Mouse (Mus musculus) heart, embryonic 11.5 days (tissue): ENCODE data around the gene Ogfod1. TPM values are rescaled to one million over a fixed set of nuclear protein-coding genes. Genes with fewer than 3 reads are reported as not detected.

Experiments used
- ATAC-seq: fragments of 200-750 bp; cut with Nextera tagmentation; replicated peaks from 2 replicates; pipeline ENCODE4 v1.8.0; 2017; ENCODE audit warnings: moderate library complexity; ENCODE audit not compliant: insufficient number of reproducible peaks, low FRiP score, low TSS enrichment
- H3K27ac ChIP-seq: fragments of 300-500 bp; sonication (generic); 2 replicates; pipeline ENCODE4 v1.5.1; 2014; ENCODE audit warnings: mild to moderate bottlenecking, low read depth, low read length
- H3K27me3 ChIP-seq: fragments of 300-500 bp; sonication (generic); 2 replicates; pipeline ENCODE4 v1.6.1; 2014; ENCODE audit warnings: mild to moderate bottlenecking, low read length, mixed read lengths; ENCODE audit not compliant: control insufficient read depth, insufficient read depth
- H3K36me3 ChIP-seq: fragments of 300-500 bp; sonication (generic); 2 replicates; pipeline ENCODE4 v1.6.1; 2014; ENCODE audit warnings: mild to moderate bottlenecking, low read length, moderate library complexity, mixed read lengths; ENCODE audit not compliant: control insufficient read depth, insufficient read depth
- H3K4me1 ChIP-seq: fragments of 300-500 bp; sonication (generic); 2 replicates; pipeline ENCODE4 v1.6.1; 2014; ENCODE audit warnings: low read length; ENCODE audit not compliant: control insufficient read depth, insufficient read depth
- H3K4me2 ChIP-seq: fragments of 300-500 bp; sonication (generic); 2 replicates; pipeline ENCODE4 v1.6.1; 2014; ENCODE audit warnings: mild to moderate bottlenecking, moderate library complexity
- H3K4me3 ChIP-seq: fragments of 300-500 bp; sonication (generic); 2 replicates; pipeline ENCODE4 v1.5.1; 2014; ENCODE audit warnings: low read depth, low read length
- H3K9ac ChIP-seq: fragments of 300-500 bp; sonication (generic); 2 replicates; pipeline ENCODE4 v1.6.1; 2014; ENCODE audit warnings: mild to moderate bottlenecking, low read depth, low read length, moderate library complexity
- H3K9me3 ChIP-seq: fragments of 300-500 bp; sonication (generic); replicated peaks from 2 replicates; pipeline ENCODE4 v1.6.1; 2016; ENCODE audit warnings: low read length; ENCODE audit not compliant: control insufficient read depth
- WGBS: fragments of 180-500 bp; shearing (Covaris S2); extraction: QIAGEN DNeasy Blood & Tissue Kit; methylation state at CpG from one replicate; pipeline ENCODE4 v1.1.7; 2014; ENCODE audit not compliant: insufficient replicate concordance; 5-methylcytosine and 5-hydroxymethylcytosine counted together
- polyA plus RNA-seq: library from polyadenylated mRNA; unstranded; fragments of >200 nt; fragmentation: Nextera tagmentation; extraction: Ambion mirVana; gene quantifications from 2 replicates; pipeline ENCODE4 v1.2.1, GENCODE M21; 2014

The Ogfod1 gene
- 13.2 and 13.9 TPM in 2 replicates for polyA plus RNA-seq

- Histone ChIP-seq H3K36me3 (no peaks in the 10 kb centered on the region), H3K27me3 (no peaks in the 10 kb centered on the region), H3K4me1 (peaks cover 14% of the 10 kb centered on the region), H3K4me2 (peak within 1 kb of the TSS; percentile 85), H3K9me3 (no peaks in the 10 kb centered on the region), H3K9ac (peak within 1 kb of the TSS; percentile 78), H3K27ac (peak within 1 kb of the TSS; percentile 82), H3K4me3 (peak within 1 kb of the TSS; percentile 70)
- under 1% methylated on average over 39 of the region's 41 CpGs for WGBS
- ATAC-seq: peak; percentile 99
Observed at GRCm38 (mm10) chr8:94036944-94037524, at the start of gene Ogfod1, which contains the start of gene Nudt21. Ogfod1 (plus strand) TSS chr8:94037198. Nudt21 (minus strand) TSS chr8:94037031.

DNA sequence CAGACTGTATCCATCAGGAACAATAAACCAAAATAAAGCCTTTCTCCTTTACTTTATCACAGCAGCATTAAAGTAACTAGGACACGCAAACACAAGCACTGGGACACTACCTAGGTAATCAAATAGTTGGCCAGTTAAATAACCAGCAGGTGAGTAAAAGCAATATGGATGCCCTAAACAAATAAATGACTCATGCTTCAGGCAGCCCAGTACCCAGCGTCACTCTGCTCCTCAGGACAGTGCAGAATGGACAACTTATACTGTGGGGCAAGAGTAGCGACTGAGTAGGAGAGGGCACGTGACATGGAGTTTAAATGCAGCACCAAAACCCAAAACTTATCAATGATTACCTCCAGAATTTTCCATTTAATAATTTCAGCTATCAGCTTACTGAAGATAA lies 47.3 kb upstream of the Ogfod1 start:
- H3K9ac ChIP-seq: no peak overlapping the region
- peaks cover 9% of the 10 kb centered on the region; the same call in 1 of the 2 replicates for H3K36me3 ChIP-seq
- no peak for ATAC-seq
- H3K9me3 ChIP-seq: no peaks in the 10 kb centered on the region; the same call in 1 of the 2 replicates
- H3K4me2 ChIP-seq: no peak overlapping the region
- WGBS: 96% methylated on average over 4 of the region's 4 CpGs
- no peak overlapping the region for H3K27ac ChIP-seq
- no peak overlapping the region for H3K4me3 ChIP-seq
- no peaks in the 10 kb centered on the region for H3K4me1 ChIP-seq
- no peaks in the 10 kb centered on the region for H3K27me3 ChIP-seq

GRCm38 (mm10) chr8:93998961-93999360 lies 38.0 kb upstream of the Ogfod1 start:
- WGBS: 89% methylated on average over 2 of the region's 2 CpGs
- Histone ChIP-seq H3K9me3 (no peaks in the 10 kb centered on the region), H3K27ac (no peak overlapping the region), H3K27me3 (no peaks in the 10 kb centered on the region), H3K4me2 (no peak overlapping the region), H3K9ac (no peak overlapping the region), H3K4me1 (no peaks in the 10 kb centered on the region), H3K36me3 (peaks cover 21% of the 10 kb centered on the region; the same call in 1 of the 2 replicates), H3K4me3 (no peak overlapping the region)
- no peak for ATAC-seq

- Histone ChIP-seq H3K36me3 (peaks cover 13% of the 10 kb centered on the region; the same call in 1 of the 2 replicates), H3K4me1 (peaks cover 5% of the 10 kb centered on the region)
- no peak for ATAC-seq
Observed at GRCm38 (mm10) chr8:94004139-94004538, 32.9 kb upstream of the Ogfod1 start.

DNA sequence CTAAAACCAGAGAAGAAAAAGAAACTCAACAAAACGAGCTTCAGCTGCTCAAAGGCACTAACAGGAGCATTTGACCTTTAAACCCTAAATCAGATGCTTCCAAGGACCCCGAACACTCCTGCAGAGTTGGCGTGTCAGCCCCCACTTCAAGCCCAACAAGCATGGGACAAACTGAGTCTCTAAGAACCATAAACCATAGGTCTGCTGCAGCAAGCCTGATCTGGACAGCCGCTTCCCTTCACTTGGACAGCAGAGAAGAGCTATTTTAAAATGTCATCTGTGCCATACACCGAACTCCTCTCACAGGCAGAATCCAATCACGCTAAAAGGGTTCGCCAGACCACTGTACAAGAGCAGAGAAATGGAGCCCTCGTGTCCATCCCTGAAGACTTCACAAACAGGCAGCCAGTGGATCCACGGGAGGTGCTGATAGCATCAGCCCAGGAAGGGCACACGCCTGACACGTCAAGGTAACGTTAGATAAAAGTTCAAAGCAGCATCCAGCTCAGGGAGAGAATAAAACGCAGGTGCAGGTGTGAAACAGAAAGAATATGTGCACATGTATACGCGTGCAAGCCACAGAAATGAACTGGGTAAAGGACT lies 27.7 kb upstream of the Ogfod1 start:
- 49% methylated on average over 15 of the region's 15 CpGs for WGBS
- no peak for ATAC-seq
- no peak overlapping the region; the same call in 1 of the 2 replicates for H3K4me2 ChIP-seq
- peaks cover 19% of the 10 kb centered on the region for H3K4me1 ChIP-seq
- no peak overlapping the region for H3K9ac ChIP-seq
- H3K4me3 ChIP-seq: no peak overlapping the region
- H3K36me3 ChIP-seq: no peaks in the 10 kb centered on the region
- no peaks in the 10 kb centered on the region for H3K27me3 ChIP-seq
- no peaks in the 10 kb centered on the region for H3K9me3 ChIP-seq
- H3K27ac ChIP-seq: no peak overlapping the region

More at GRCm38 (mm10) chr8:94004139-94004538, 32.9 kb upstream of the Ogfod1 start:
- Histone ChIP-seq H3K27ac (no peak overlapping the region), H3K27me3 (no peaks in the 10 kb centered on the region), H3K4me2 (no peak overlapping the region), H3K9me3 (no peaks in the 10 kb centered on the region), H3K9ac (no peak overlapping the region), H3K4me3 (no peak overlapping the region)
- WGBS: 88% methylated on average over 9 of the region's 9 CpGs

DNA sequence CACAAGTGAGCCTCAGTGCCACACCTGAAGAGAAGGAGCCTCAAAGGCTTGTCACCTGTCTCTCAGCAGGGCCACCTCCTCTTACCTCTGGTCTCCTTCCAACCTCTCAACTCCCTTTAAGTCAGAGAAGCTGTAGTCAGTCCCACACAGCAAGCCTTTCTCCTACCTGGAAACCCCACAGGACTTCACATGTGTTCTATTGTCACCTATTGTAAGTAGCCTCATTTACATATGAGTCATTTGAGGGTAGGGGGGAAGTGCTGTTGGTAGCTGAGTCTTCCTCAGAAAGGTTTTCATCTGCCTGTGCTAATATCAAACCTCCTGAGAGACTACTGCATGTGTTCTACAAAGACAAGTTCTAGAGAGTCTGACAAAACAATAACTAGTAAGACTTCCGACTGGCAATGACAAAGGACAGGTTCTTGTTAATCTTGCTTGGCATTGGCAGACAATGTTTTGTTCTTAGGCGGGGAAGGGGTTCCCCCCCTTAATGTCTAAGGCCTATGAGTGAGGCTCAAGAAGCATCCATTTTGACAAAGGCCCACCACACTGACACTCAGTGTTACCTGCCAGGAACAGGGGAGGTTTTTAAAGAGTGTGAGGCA lies 26.8 kb upstream of the Ogfod1 start:
- 0 out of 2 replicates have a peak overlapping the region, but pooled peaks have one; percentile 12 for H3K4me3 ChIP-seq

GRCm38 (mm10) chr8:94011076-94012012 lies 25.7 kb upstream of the Ogfod1 start:
- Histone ChIP-seq H3K27ac (peak overlapping the region; percentile 97), H3K9ac (peak overlapping the region; percentile 99), H3K27me3 (no peaks in the 10 kb centered on the region), H3K4me2 (peak overlapping the region; percentile 83), H3K36me3 (no peaks in the 10 kb centered on the region), H3K4me1 (peaks cover 19% of the 10 kb centered on the region), H3K9me3 (no peaks in the 10 kb centered on the region), H3K4me3 (peak overlapping the region; percentile 96)
- ATAC-seq: no peak
- 5% methylated on average over 48 of the region's 48 CpGs for WGBS

More for the DNA sequence above, 26.8 kb upstream of the Ogfod1 start:
- Histone ChIP-seq H3K9ac (no peak overlapping the region), H3K4me1 (peaks cover 19% of the 10 kb centered on the region), H3K27ac (no peak overlapping the region), H3K4me2 (peak overlapping the region; percentile 83), H3K9me3 (no peaks in the 10 kb centered on the region), H3K27me3 (no peaks in the 10 kb centered on the region), H3K36me3 (no peaks in the 10 kb centered on the region)
- no peak for ATAC-seq
- WGBS: 58% methylated on average over 2 of the region's 2 CpGs
